ENCODE assay signal across 7 mouse cellular contexts in genomic region chr15:79062376-79063159, GRCm38 (mm10). TPM values are rescaled to one million over a fixed set of nuclear protein-coding genes. Genes with fewer than 3 reads are reported as not detected.
A peak's percentile ranks its signal among the peaks of the same experiment; 100 is the strongest.
DNase-seq lines count a peak whose midpoint lies in the region; ATAC-seq lines count a peak whose summit lies in the region.

Ankrd54 (minus strand) TSS chr15:79062893.

- under 1% methylated on average over 80 of the region's 80 CpGs for WGBS in intestine, embryonic 16.5 days
- WGBS in midbrain, embryonic 11.5 days: under 1% methylated on average over 78 of the region's 80 CpGs

- H3K27me3 ChIP-seq in intestine, embryonic 16.5 days (replicated peaks; ENCODE audit: control insufficient read depth, insufficient read depth, low read length): no peaks in the 10 kb centered on the region
- H3K27me3 ChIP-seq in midbrain, embryonic 11.5 days (ENCODE audit: control insufficient read depth, insufficient read depth, low read length): no peaks in the 10 kb centered on the region

- peak within 1 kb of the TSS; percentile 88 for H3K4me3 ChIP-seq in intestine, embryonic 16.5 days (ENCODE audit: low read length)
- peak within 1 kb of the TSS; percentile 72 for H3K4me3 ChIP-seq in midbrain, embryonic 11.5 days (ENCODE audit: low read depth, low read length)

- intact Hi-C loops in left cerebral cortex, postnatal 36 days (cut with DNase I): no loop called here

- H3K9ac ChIP-seq in intestine, embryonic 16.5 days (ENCODE audit: low read depth, low read length): peak within 1 kb of the TSS; percentile 90
- H3K9ac ChIP-seq in midbrain, embryonic 11.5 days (ENCODE audit: low read length): peak within 1 kb of the TSS; percentile 81

- H3K4me2 ChIP-seq in intestine, embryonic 16.5 days (ENCODE audit: low read depth, low read length): peak within 1 kb of the TSS; percentile 70
- peak within 1 kb of the TSS; percentile 78 for H3K4me2 ChIP-seq in midbrain, embryonic 11.5 days

- peaks cover 9% of the 10 kb centered on the region; the same call in 1 of the 2 replicates for H3K36me3 ChIP-seq in intestine, embryonic 16.5 days (ENCODE audit: control insufficient read depth, insufficient read depth, low read length)
- peaks cover 3% of the 10 kb centered on the region for H3K36me3 ChIP-seq in midbrain, embryonic 11.5 days (ENCODE audit: control insufficient read depth, insufficient read depth, low read length)

- H3K9me3 ChIP-seq in intestine, embryonic 16.5 days (ENCODE audit: control insufficient read depth, low read length): no peaks in the 10 kb centered on the region
- H3K9me3 ChIP-seq in midbrain, embryonic 11.5 days (ENCODE audit: control insufficient read depth, low read length): no peaks in the 10 kb centered on the region

- ATAC-seq in intestine, embryonic 16.5 days: peak; percentile 99
- peak; percentile 100 for ATAC-seq in midbrain, embryonic 11.5 days (ENCODE audit: low FRiP score)

- peaks cover 17% of the 10 kb centered on the region for H3K4me1 ChIP-seq in intestine, embryonic 16.5 days (ENCODE audit: control insufficient read depth, insufficient read depth, low read length)
- H3K4me1 ChIP-seq in midbrain, embryonic 11.5 days (ENCODE audit: control insufficient read depth, insufficient read depth, low read length): peaks cover 13% of the 10 kb centered on the region

- peak; percentile 98 for DNase-seq in adrenal gland, adult 8-10 months
- DNase-seq in embryo, embryonic 9.5 days (ENCODE audit: extremely low spot score): peak; percentile 95
- peak; percentile 88 to 96 for DNase-seq in gastrocnemius, postnatal 4 days (ENCODE audit: low spot score in 2 of 2)
- peak; percentile 98 for DNase-seq in left cerebral cortex, postnatal 36 days (ENCODE audit: low spot score in 2 of 2)
- peak; percentile 99 for DNase-seq in midbrain, embryonic 11.5 days (ENCODE audit: low spot score, missing footprints)
- peak; percentile 100 for DNase-seq in skeletal muscle tissue, adult 2 months (ENCODE audit: low read depth, low spot score)

- peak within 1 kb of the TSS; percentile 61 for H3K27ac ChIP-seq in intestine, embryonic 16.5 days (ENCODE audit: low read length)
- H3K27ac ChIP-seq in midbrain, embryonic 11.5 days (ENCODE audit: low read depth, low read length): peak within 1 kb of the TSS; percentile 25; the same call in 1 of the 2 replicates

RNA-seq across cellular contexts. Expression of gene Ankrd54, which starts in this region (rescaled TPM):
- 10 to 100 TPM; 24.6 to 34.9 (median 28.2) TPM for total RNA-seq in adrenal gland, adult 8-10 months (2022)
- 10 to 100 TPM; 11.6 to 13.5 TPM for total RNA-seq in gastrocnemius, postnatal 4 days (2021)
- polyA plus RNA-seq in intestine, embryonic 16.5 days (2015; fragmentation: Nextera tagmentation; extraction: Ambion mirVana): 56.4 and 57.5 TPM in 2 replicates
- 10 to 100 TPM; 14.1 to 19.0 TPM for total RNA-seq in left cerebral cortex, postnatal 36 days (2021)
- 52.7 and 53.5 TPM in 2 replicates for polyA plus RNA-seq in midbrain, embryonic 11.5 days (2014; fragmentation: Nextera tagmentation; extraction: Ambion mirVana)

Comparison
In these comparisons a context has a peak if more than half of its experiments do, and no peak if none do; other contexts are left out.
1. Peak in every context shown above with its lines: DNase-seq, ATAC-seq, H3K4me3 ChIP-seq and H3K27ac ChIP-seq.